Comparison of ENCODE assay signal across 8 mouse cellular contexts in the genomic region with DNA sequence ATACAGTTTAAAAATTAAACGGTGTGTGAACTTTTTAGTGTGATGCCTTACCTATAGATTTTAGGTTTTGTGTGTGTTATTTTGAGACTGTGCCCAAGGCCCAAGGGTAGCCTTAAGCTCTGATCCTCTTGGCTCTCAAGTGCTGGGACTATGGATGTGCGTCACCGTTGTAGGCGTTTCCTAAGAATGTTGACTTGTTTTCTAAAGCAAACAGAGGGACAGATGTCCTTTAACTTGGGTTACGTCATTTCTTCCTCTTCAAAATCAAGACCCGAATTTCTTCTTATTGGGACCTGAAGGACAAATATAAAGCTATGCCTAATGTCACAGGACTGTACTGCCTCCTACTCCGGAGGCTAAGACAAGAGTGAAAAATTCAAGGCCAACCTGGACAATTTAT. TPM values are rescaled to one million over a fixed set of nuclear protein-coding genes. Genes with fewer than 3 reads are reported as not detected.
DNase-seq lines count a peak whose midpoint lies in the region; ATAC-seq and TF ChIP-seq lines count a peak whose summit lies in the region.

Gene Aars (plus strand): TSS at position 229 of the 400 bp plus-strand sequence.

- H3K4me3 ChIP-seq in embryonic fibroblast, embryonic 13.5 days (ENCODE audit: insufficient read depth, low read length): peak within 1 kb of the TSS; percentile 93
- H3K4me3 ChIP-seq in limb, embryonic 10.5 days: peak within 1 kb of the TSS; percentile 86
- peak within 1 kb of the TSS; percentile 73 for H3K4me3 ChIP-seq in neural tube, embryonic 15.5 days (replicated peaks)

- H3K36me3 ChIP-seq in limb, embryonic 10.5 days: peaks cover 28% of the 10 kb centered on the region
- H3K36me3 ChIP-seq in neural tube, embryonic 15.5 days: peaks cover 13% of the 10 kb centered on the region

- peaks cover 5% of the 10 kb centered on the region; the same call in 1 of the 2 replicates for H3K4me1 ChIP-seq in embryonic fibroblast, embryonic 13.5 days (ENCODE audit: control insufficient read depth, insufficient read depth, low read length)
- H3K4me1 ChIP-seq in limb, embryonic 10.5 days: peaks cover 16% of the 10 kb centered on the region
- peaks cover 30% of the 10 kb centered on the region for H3K4me1 ChIP-seq in neural tube, embryonic 15.5 days

- 96% methylated on average over 7 of the region's 7 CpGs for WGBS in limb, embryonic 10.5 days
- 96% methylated on average over 7 of the region's 7 CpGs for WGBS in neural tube, embryonic 15.5 days

- no peaks in the 10 kb centered on the region for H3K9me3 ChIP-seq in limb, embryonic 10.5 days (replicated peaks)
- H3K9me3 ChIP-seq in neural tube, embryonic 15.5 days (replicated peaks): no peaks in the 10 kb centered on the region

- H3K9ac ChIP-seq in neural tube, embryonic 15.5 days (replicated peaks): peak within 1 kb of the TSS; percentile 76

- TF ChIP-seq POLR2A in embryonic fibroblast, embryonic 13.5 days (IDR thresholded peaks at IDR 0.05; ENCODE audit: low read depth, low read length): no peak

- peak within 1 kb of the TSS; percentile 66 for H3K4me2 ChIP-seq in neural tube, embryonic 15.5 days

- ATAC-seq in neural tube, embryonic 15.5 days (ENCODE audit: low FRiP score): no peak

- intact Hi-C loops in heart, postnatal 10 days (cut with DNase I): no loop called here

- peak within 1 kb of the TSS; percentile 84 for H3K27ac ChIP-seq in embryonic fibroblast, embryonic 13.5 days (ENCODE audit: insufficient read depth, low read length)
- peak within 1 kb of the TSS; percentile 94 for H3K27ac ChIP-seq in limb, embryonic 10.5 days
- H3K27ac ChIP-seq in neural tube, embryonic 15.5 days (replicated peaks): peak within 1 kb of the TSS; percentile 85

- DNase-seq in thymus, postnatal 0 days (ENCODE audit: low spot score): no peak
- no peak for DNase-seq in thymus, postnatal 14 days
- no peak for DNase-seq in heart, postnatal 10 days
- no peak for DNase-seq in limb, embryonic 10.5 days (ENCODE audit: low spot score)
- no peak for DNase-seq in thymus, postnatal 10 days (ENCODE audit: low spot score in 2 of 2)
- DNase-seq in ovary, adult 18-20 months (ENCODE audit: low spot score): no peak

- peaks cover 8% of the 10 kb centered on the region; the same call in 1 of the 2 replicates for H3K27me3 ChIP-seq in limb, embryonic 10.5 days (ENCODE audit: low read depth, poor library complexity, severe bottlenecking)
- peaks cover 10% of the 10 kb centered on the region; the same call in 1 of the 2 replicates for H3K27me3 ChIP-seq in neural tube, embryonic 15.5 days (replicated peaks)

- no peak for TF ChIP-seq CTCF in embryonic fibroblast, embryonic 13.5 days (IDR thresholded peaks at IDR 0.05; ENCODE audit: borderline replicate concordance, insufficient read depth, low read length)

RNA-seq across cellular contexts. Expression of gene Aars, which starts in this region (rescaled TPM):
- 33.1 and 33.2 TPM in 2 replicates for polyA plus RNA-seq in thymus, postnatal 0 days (2015; fragmentation: Nextera tagmentation; extraction: Ambion mirVana)
- 192 and 194 TPM in 2 replicates for polyA plus RNA-seq in embryonic fibroblast, embryonic 13.5 days (2011; ENCODE audit: insufficient read length, low read depth, missing spikeins)
- total RNA-seq in heart, postnatal 10 days (2021): 10 to 100 TPM; 39.1 to 42.0 TPM
- polyA plus RNA-seq in limb, embryonic 10.5 days (2016; fragmentation: Nextera tagmentation; extraction: Ambion mirVana): 79.0 and 81.8 TPM in 2 replicates
- 79.6 and 91.0 TPM in 2 replicates for polyA plus RNA-seq in neural tube, embryonic 15.5 days (2015; fragmentation: Nextera tagmentation; extraction: Ambion mirVana)
